Mouse (Mus musculus) WW6 (cell line): ENCODE results near the gene Fbh1.
"Not testable (repeated sequence)": the region's sequence is repeated elsewhere in the genome, so short reads cannot be mapped to it uniquely, and the experiment has no call there.

Experiments used
- DNase-seq: peaks from one replicate; pipeline ENCODE4 v3.0.0-alpha.2; 2013; ENCODE audit warnings: low read depth, low spot score

Gene Fbh1

DNA sequence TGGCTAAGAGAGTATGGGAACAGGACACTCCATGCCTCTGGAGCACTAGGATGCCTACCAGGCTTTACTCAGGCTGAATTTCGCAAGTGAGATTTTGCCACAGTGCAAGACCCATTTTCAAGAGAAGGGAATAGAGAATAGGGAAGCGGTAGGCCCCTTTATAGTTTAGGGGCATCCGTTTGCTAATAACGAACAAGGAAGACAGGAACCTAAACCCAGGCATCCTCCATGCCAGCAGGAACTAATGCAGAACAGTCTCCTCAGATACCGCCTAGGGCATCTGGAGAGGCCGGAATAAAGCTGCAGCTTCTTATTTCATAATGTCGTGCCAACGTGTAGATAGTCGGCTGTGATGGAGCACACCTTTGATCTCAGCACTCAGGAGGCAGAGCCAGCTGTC, 54.8 kb downstream of the Fbh1 start:
- no peak for DNase-seq

DNA sequence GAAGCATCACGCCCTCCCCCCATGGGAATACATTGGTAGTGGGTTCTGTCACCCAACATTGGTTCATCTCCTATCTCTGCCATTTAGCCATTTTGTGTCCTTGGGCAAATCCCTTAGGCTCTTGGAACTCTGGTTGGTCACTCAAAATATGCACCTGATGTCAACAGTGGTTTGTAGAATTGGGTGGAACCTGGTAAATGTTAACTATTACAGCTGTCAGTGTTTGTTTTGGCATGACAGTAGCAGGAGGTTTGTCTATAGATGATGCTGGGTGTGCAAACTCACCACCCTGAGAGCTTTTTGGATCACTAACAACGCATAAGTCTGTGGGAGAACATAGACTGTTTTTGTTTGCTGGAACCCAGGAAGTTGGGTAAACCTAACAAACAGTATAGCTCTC, 58.8 kb downstream of the Fbh1 start:
- no peak for DNase-seq

DNA sequence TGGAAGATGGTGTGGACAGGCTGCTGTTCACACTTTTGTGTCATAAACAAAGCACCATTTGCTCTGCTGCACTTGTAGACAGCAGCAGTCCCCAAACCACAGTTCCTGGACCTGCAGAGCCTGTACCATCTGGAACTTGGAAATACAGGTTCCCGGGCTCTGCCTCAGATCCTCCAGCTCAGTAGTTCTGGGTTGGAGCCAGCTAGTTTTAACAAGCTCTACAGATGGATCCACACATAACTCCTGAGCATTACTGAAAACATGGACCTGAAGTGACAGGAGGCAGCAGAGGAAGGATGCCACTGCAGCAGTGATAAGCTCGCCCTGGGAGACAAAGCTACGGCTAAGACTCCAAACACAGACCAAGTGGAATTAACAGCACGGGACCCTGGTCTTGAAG, 62.8 kb downstream of the Fbh1 start:
- DNase-seq, result no peak

DNA sequence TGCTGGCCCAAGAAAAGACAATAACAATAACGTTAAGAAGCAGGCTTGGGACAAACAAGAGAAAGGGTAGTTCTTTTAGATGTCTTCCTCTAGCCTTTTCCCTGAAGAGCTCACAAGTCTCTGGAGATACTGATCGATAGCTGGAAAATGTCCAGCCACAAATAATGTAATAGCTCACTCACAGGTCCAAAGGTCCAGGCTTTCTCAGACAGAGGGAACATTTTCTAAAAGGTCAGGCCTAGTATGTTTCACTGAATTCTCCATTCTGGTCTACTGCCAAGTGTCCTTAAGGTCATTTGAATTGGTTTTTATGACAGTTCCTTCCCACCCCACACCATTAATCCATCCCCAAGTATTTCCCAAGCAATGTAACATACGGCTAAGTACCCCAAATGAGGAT, 64.4 kb downstream of the Fbh1 start:
- DNase-seq, result no peak

GRCm38 (mm10) chr2:11712483-11712990, 64.8 kb downstream of the Fbh1 start:
- DNase-seq, result no peak

GRCm38 (mm10) chr2:11710101-11710500, 67.3 kb downstream of the Fbh1 start:
- not testable (repeated sequence) for DNase-seq

DNA sequence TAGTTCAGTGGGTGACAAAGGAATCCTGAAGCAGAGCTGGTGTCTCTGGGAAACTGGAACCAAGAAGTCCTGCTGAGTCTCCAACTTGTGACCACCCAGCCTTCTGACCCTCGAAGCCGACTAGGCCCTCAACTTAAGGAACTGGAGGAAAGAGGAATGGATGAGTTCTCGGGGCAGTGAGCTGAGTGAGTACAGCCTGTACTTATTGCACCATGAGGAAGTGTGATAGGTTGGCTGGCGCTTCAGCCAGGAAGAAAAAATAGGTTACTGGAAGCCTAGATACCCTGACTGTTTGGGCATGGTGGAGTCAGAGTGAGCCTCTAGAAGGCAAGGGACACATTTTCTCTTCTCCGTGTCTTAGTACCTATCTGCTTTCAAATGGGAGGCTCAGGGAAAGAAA, 68.8 kb downstream of the Fbh1 start:
- DNase-seq, result no peak

DNA sequence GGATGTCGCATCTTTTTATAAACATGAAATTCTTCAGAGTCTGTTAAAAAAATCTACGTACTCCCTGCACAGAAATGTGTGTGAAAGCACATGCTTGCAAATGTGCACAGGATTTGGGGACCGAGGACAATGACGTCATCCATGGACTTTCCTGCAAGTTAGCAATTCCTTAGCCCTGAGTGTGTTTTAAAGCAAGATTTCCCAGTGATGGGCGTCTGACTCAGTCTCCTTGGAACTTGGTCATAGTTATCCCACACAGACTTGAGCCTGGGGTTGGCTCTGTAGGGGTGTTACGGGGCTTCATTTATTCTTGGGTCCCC, 70.7 kb downstream of the Fbh1 start:
- DNase-seq, result no peak

- DNase-seq, result no peak
These were observed 71.2 kb downstream of the Fbh1 start for GRCm38 (mm10) chr2:11706030-11706745.

DNA sequence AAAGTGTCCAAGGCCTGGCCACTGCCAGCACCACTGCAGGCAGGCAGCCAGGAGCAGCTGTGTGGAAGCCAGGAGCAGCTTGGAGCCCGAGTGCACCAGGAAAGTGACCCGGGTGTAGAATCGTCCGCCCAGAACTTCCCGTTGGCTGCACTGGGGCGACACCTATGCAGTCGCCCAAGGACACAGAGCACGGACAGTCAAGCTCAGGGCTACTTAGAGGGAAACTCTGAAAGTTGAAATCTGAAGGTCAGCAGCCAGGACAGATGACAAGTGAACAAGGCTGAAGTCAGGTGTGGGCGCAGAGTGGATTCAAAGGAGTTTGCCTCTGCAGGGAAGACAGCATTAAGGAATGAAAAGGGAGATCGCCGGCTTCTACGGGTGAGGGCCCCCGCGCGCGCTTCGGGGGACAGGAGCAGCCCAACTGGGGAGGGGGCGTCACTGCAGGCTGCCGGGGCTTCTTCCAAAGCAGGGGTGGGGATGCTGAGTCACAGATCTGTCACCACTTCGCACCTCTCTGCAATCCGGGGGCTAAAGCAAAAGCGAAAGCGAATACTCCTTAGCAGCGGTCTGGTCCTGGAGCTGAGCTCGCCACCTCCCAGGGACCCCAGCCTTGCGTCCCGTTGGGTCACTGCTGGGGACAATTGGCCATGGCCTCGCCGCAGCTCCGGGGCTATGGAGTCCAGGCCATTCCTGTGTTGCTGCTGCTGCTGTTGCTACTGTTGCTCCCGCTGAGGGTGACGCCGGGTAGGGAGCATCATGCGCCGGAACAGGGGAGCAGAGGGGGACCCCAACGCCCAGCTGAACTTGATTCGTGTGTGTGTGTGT, 72.0 kb downstream of the Fbh1 start, which contains the start of gene Il15ra:
Gene Il15ra, plus strand, starts transcription at position 90 of the 825 bp plus-strand sequence.
- no peak for DNase-seq

DNA sequence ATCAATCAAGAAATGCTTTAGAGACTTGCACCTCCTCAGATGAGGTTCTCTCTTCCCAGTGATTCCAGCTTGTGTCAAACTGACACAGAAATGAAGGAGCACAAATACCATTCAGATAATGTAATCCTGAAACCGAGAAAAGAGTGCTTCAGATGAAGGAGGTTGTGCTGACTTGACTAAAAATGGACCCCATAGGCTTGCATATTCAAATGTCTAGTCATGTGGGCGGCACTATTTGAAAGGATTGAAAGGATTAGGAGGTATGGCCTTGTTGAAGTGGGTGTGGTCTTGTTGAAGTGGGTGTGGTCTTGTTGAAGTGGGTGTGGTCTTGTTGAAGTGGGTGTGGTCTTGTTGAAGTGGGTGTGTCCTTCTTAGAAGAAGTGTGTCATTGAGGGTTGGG, 77.5 kb downstream of the Fbh1 start:
- no peak for DNase-seq

DNA sequence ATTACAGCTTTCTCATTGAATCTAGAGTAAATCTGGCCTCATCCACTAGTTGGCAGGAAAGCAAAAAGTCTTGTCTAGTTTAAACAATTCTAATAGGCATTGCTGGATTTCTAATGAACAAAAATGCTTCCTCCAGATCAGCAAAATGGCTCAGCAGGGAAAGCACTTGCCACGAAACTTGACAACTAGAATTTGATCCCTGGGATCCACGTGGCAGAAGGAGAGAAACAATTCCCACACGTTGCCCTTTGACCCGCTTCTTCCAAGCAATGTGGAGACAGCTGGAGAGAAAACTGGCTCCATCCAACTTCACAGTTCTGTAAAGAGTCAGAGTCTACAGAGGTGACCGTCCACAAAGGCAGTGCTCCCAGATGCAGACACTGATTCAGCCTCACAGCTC, 78.4 kb downstream of the Fbh1 start:
- no peak for DNase-seq

DNA sequence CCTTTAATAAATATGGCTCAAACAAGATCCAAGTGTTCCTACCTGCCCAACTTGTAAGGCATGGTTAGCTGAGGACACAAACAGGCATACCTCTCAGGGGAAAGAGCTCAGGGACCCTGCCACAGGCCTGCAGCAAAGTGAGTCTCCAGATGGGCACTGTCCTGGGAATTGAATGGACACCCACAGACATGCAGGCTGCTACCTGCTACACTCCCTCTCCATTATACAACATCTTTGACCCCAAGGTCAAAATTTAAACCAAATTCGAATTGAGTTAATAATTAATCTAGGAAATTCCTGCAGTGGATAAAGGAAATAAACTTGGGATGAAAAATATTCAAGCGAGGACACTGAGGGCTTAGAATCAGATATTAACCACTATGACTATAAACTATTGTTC, 81.5 kb downstream of the Fbh1 start:
- no peak for DNase-seq

DNA sequence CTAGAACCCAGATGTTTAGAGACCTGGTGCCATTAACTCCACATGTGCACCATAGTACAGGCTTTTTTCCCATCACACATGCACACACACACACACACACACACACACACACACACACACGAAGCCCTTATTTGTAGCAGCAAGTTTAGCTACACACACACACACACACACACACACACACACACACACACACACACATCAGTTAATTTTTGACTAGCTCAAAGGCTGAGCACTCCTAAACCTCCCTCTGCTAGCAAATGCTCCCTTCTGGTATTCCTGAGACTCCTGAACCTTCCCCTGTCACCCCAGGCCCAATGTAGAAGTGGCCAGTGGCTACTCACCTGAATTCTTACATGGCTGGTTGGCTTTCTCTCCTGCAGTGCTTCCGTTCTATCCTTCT, 83.3 kb downstream of the Fbh1 start:
- no peak for DNase-seq

GRCm38 (mm10) chr2:11693352-11693751, 84.0 kb downstream of the Fbh1 start:
- no peak for DNase-seq
